Mouse (Mus musculus) T-cell, adult 66 days (primary cell): ENCODE results near the gene Hccs. TPM values are rescaled to one million over a fixed set of nuclear protein-coding genes. Genes with fewer than 3 reads are reported as not detected.

Experiments used
- total RNA-seq, 2 experiments: library from RNA; stranded (reverse); gene quantifications; 3 replicates in 1 of 2; 4 replicates in 1 of 2; pipeline ENCODE4 v1.2.4; 2023

Gene Hccs
- total RNA-seq: 10 to 100 TPM; 18.2 to 22.5 TPM

GRCm38 (mm10) chrX:169319945-169320667 is at the start of gene Hccs:
Gene Hccs, minus strand, starts transcription at chrX:169320372.

Other genes with a start within 250 kb of the Hccs start
- not detected for gene Amelx, start 133.2 kb downstream of the Hccs start, total RNA-seq